ENCODE assay signal across 9 mouse cellular contexts in genomic region chr1:167306451-167307240, GRCm38 (mm10). TPM values are rescaled to one million over a fixed set of nuclear protein-coding genes. Genes with fewer than 3 reads are reported as not detected.
DNase-seq lines count a peak whose midpoint lies in the region; ATAC-seq and TF ChIP-seq lines count a peak whose summit lies in the region.
"Had no signal": no experiment of that assay in that cellular context is flagged by ENCODE, and none has a peak within 500 bp of the region (broad histone marks: within the 10 kb centered on the region; RNA-seq: fewer than 3 reads in every experiment).

No protein-coding gene starts in this region.

- WGBS in kidney, embryonic 14.5 days = 63% methylated on average over 5 of the region's 5 CpGs
- WGBS in liver, embryonic 14.5 days (ENCODE audit: insufficient replicate concordance) = 46% methylated on average over 5 of the region's 5 CpGs
- WGBS in hindbrain, embryonic 13.5 days = 74% methylated on average over 5 of the region's 5 CpGs

- H3K27me3 ChIP-seq in kidney, embryonic 14.5 days (ENCODE audit: control insufficient read depth, insufficient read depth, low read length) = no peaks in the 10 kb centered on the region
- H3K27me3 ChIP-seq in liver, embryonic 14.5 days (ENCODE audit: control insufficient read depth, insufficient read depth, low read length) = no peaks in the 10 kb centered on the region
- H3K27me3 ChIP-seq in hindbrain, embryonic 13.5 days = no peaks in the 10 kb centered on the region
- H3K27me3 ChIP-seq: limb, embryonic 12.5 days had no signal

- no peaks in the 10 kb centered on the region for H3K9me3 ChIP-seq in kidney, embryonic 14.5 days (ENCODE audit: control insufficient read depth, low read length)
- H3K9me3 ChIP-seq in ES-E14 (ENCODE audit: control insufficient read depth, insufficient read depth, low read depth, low read length) = no peaks in the 10 kb centered on the region
- no peaks in the 10 kb centered on the region for H3K9me3 ChIP-seq in liver, embryonic 14.5 days (ENCODE audit: control insufficient read depth, low read length)
- H3K9me3 ChIP-seq in hindbrain, embryonic 13.5 days = no peaks in the 10 kb centered on the region
- H3K9me3 ChIP-seq: limb, embryonic 12.5 days had no signal

- intact Hi-C loops in heart, postnatal 10 days (cut with DNase I) = no loop called here

- H3K9ac ChIP-seq in kidney, embryonic 14.5 days (ENCODE audit: low read depth, low read length) = no peak overlapping the region
- no peak overlapping the region for H3K9ac ChIP-seq in ES-E14 (ENCODE audit: insufficient read depth, low read depth, low read length, poor library complexity, severe bottlenecking)
- peak overlapping the region; percentile 13; the same call in 1 of the 2 replicates for H3K9ac ChIP-seq in liver, embryonic 14.5 days (replicated peaks)
- H3K9ac ChIP-seq in hindbrain, embryonic 13.5 days = no peak overlapping the region
- H3K9ac ChIP-seq: limb, embryonic 12.5 days had no signal

- H3K27ac ChIP-seq in kidney, embryonic 14.5 days (ENCODE audit: low read depth, low read length) = no peak overlapping the region
- H3K27ac ChIP-seq in ES-E14 (ENCODE audit: insufficient read depth, low read depth, low read length, poor library complexity, severe bottlenecking) = no peak overlapping the region
- H3K27ac ChIP-seq in liver, embryonic 14.5 days = no peak overlapping the region
- no peak overlapping the region for H3K27ac ChIP-seq in hindbrain, embryonic 13.5 days
- H3K27ac ChIP-seq: limb, embryonic 12.5 days had no signal

- H3K4me2 ChIP-seq in kidney, embryonic 14.5 days (replicated peaks; ENCODE audit: low read depth, low read length) = no peak overlapping the region
- peak overlapping the region; percentile 82 for H3K4me2 ChIP-seq in liver, embryonic 14.5 days (ENCODE audit: low read depth)
- H3K4me2 ChIP-seq in hindbrain, embryonic 13.5 days = no peak overlapping the region

- peaks cover 2% of the 10 kb centered on the region; the same call in 1 of the 2 replicates for H3K36me3 ChIP-seq in kidney, embryonic 14.5 days (ENCODE audit: control insufficient read depth, insufficient read depth, low read length)
- peaks cover 2% of the 10 kb centered on the region; the same call in 1 of the 2 replicates for H3K36me3 ChIP-seq in ES-E14 (ENCODE audit: control insufficient read depth, insufficient read depth, low read length, poor library complexity, severe bottlenecking)
- no peaks in the 10 kb centered on the region; the same call in none of the 2 replicates for H3K36me3 ChIP-seq in liver, embryonic 14.5 days (replicated peaks; ENCODE audit: control insufficient read depth, insufficient read depth, low read depth)
- peaks cover 3% of the 10 kb centered on the region for H3K36me3 ChIP-seq in hindbrain, embryonic 13.5 days

- peak; percentile 87 for TF ChIP-seq CTCF in liver, embryonic 14.5 days (IDR thresholded peaks at IDR 0.05; ENCODE audit: low read depth)

- in situ Hi-C loops in ES-E14 (cut with MboI; ENCODE audit: low sequenced_read_pairs in 2 of 2, unreplicated experiment in 2 of 2) = no loop called here

- ATAC-seq in kidney, embryonic 14.5 days (ENCODE audit: low FRiP score, low TSS enrichment) = no peak
- ATAC-seq in liver, embryonic 14.5 days (ENCODE audit: insufficient read depth) = no peak
- no peak for ATAC-seq in hindbrain, embryonic 13.5 days (ENCODE audit: low FRiP score)

- peaks cover 7% of the 10 kb centered on the region for H3K4me1 ChIP-seq in kidney, embryonic 14.5 days (ENCODE audit: control insufficient read depth, insufficient read depth, low read length)
- H3K4me1 ChIP-seq in ES-E14 (ENCODE audit: control insufficient read depth in 2 of 2, insufficient read depth in 2 of 2, low read length in 2 of 2, poor library complexity in 1 of 2) = peaks cover 0 to 5% of the 10 kb centered on the region in 2 experiments
- H3K4me1 ChIP-seq in liver, embryonic 14.5 days (replicated peaks; ENCODE audit: control insufficient read depth in 2 of 2, insufficient read depth in 2 of 2, low read length in 1 of 2) = peaks cover 14 to 15% of the 10 kb centered on the region in 2 experiments
- peaks cover 13% of the 10 kb centered on the region for H3K4me1 ChIP-seq in hindbrain, embryonic 13.5 days (replicated peaks)

- H3K4me3 ChIP-seq in kidney, embryonic 14.5 days (ENCODE audit: low read length) = no peak overlapping the region
- H3K4me3 ChIP-seq in ES-E14 (ENCODE audit: insufficient read depth in 1 of 2, low read depth in 1 of 2, low read length in 2 of 2, poor library complexity in 1 of 2, severe bottlenecking in 1 of 2) = 0 out of 4 replicates have a peak overlapping the region, but pooled peaks of 1 of the 2 experiments have one; percentile 18
- H3K4me3 ChIP-seq in liver, embryonic 14.5 days (ENCODE audit: insufficient read depth in 1 of 2, low read depth in 2 of 2, low read length in 2 of 2) = peak overlapping the region in 1 of 2 experiments; percentile 10; a peak in 1 of 4 replicates
- no peak overlapping the region for H3K4me3 ChIP-seq in hindbrain, embryonic 13.5 days

- peak; percentile 51 for DNase-seq in kidney, adult 18-20 months
- peak; percentile 70 for DNase-seq in ES-E14 (ENCODE audit: low read depth, low spot score)
- DNase-seq in c-Kit-positive CD71-positive TER-119-positive erythroid progenitor cells, embryonic 14.5 days (ENCODE audit: low spot score) = peak; percentile 69
- peak; percentile 47 to 54 for DNase-seq in heart, postnatal 10 days
- DNase-seq in liver, embryonic 14.5 days (ENCODE audit: low read depth in 3 of 3, low spot score in 3 of 3) = no peak
- DNase-seq in right cerebral cortex, postnatal 14 days = peak; percentile 21

- no peak for TF ChIP-seq EP300 in liver, embryonic 14.5 days (IDR thresholded peaks at IDR 0.05; ENCODE audit: low read depth)

TF ChIP-seq in ES-E14, 5 proteins besides CTCF, POLR2A, EP300 and RAD21:
- TF ChIP-seq CHD2 (IDR thresholded peaks at IDR 0.05; ENCODE audit: low read depth, low read length) (no peak), MAFK (IDR thresholded peaks at IDR 0.05; ENCODE audit: insufficient read depth, low read depth, low read length) (no peak), ZNF384 (IDR thresholded peaks at IDR 0.05; ENCODE audit: low read depth, low read length) (no peak), ZC3H11A (IDR thresholded peaks at IDR 0.05; ENCODE audit: borderline replicate concordance, low read depth, low read length) (no peak)

RNA-seq across cellular contexts. Expression of gene Tmco1, which starts 1.5 kb away (rescaled TPM):
- polyA plus RNA-seq in kidney, embryonic 14.5 days (2014; fragmentation: Nextera tagmentation; extraction: Ambion mirVana) = 86.5 and 121 TPM in 2 replicates
- 155 and 156 TPM in 2 replicates for total RNA-seq in ES-E14 (2012; rRNA removed)
- total RNA-seq in heart, postnatal 10 days (2021) = 10 to 100 TPM; 84.6 to 94.3 TPM
- polyA plus RNA-seq in liver, embryonic 14.5 days (2012; rRNA removed) = 33.4 and 43.4 TPM in 2 replicates
- 64.1 and 65.4 TPM in 2 replicates for polyA plus RNA-seq in liver, embryonic 14.5 days (2014; fragmentation: Nextera tagmentation; extraction: Ambion mirVana)
- 72.5 and 73.5 TPM in 2 replicates for polyA plus RNA-seq in hindbrain, embryonic 13.5 days (2015; fragmentation: Nextera tagmentation; extraction: Ambion mirVana)

RNA-seq across cellular contexts. Expression of gene Uck2, which starts 21.5 kb away (rescaled TPM):
- 103 and 104 TPM in 2 replicates for polyA plus RNA-seq in kidney, embryonic 14.5 days (2014; fragmentation: Nextera tagmentation; extraction: Ambion mirVana)
- 152 and 158 TPM in 2 replicates for total RNA-seq in ES-E14 (2012; rRNA removed)
- total RNA-seq in heart, postnatal 10 days (2021) = 10 to 100 TPM; 55.1 to 56.9 TPM
- polyA plus RNA-seq in liver, embryonic 14.5 days (2012; rRNA removed) = 15.3 and 17.6 TPM in 2 replicates
- 42.6 and 43.4 TPM in 2 replicates for polyA plus RNA-seq in liver, embryonic 14.5 days (2014; fragmentation: Nextera tagmentation; extraction: Ambion mirVana)
- polyA plus RNA-seq in hindbrain, embryonic 13.5 days (2015; fragmentation: Nextera tagmentation; extraction: Ambion mirVana) = 58.4 and 63.4 TPM in 2 replicates

RNA-seq across cellular contexts. Expression of gene Aldh9a1, which starts 43.1 kb away (rescaled TPM):
- polyA plus RNA-seq in kidney, embryonic 14.5 days (2014; fragmentation: Nextera tagmentation; extraction: Ambion mirVana) = 27.8 and 46.6 TPM in 2 replicates
- 26.8 and 33.0 TPM in 2 replicates for total RNA-seq in ES-E14 (2012; rRNA removed)
- 10 to 100 TPM; 29.1 to 34.2 TPM for total RNA-seq in heart, postnatal 10 days (2021)
- polyA plus RNA-seq in liver, embryonic 14.5 days (2012; rRNA removed) = 21.9 and 28.1 TPM in 2 replicates
- polyA plus RNA-seq in liver, embryonic 14.5 days (2014; fragmentation: Nextera tagmentation; extraction: Ambion mirVana) = 52.5 and 59.9 TPM in 2 replicates
- polyA plus RNA-seq in hindbrain, embryonic 13.5 days (2015; fragmentation: Nextera tagmentation; extraction: Ambion mirVana) = 31.1 and 33.0 TPM in 2 replicates

Comparison
In these comparisons a context has a peak if more than half of its experiments do, and no peak if none do; other contexts are left out.
1. DNase-seq: peak in kidney, adult 18-20 months (single experiment), ES-E14 (single experiment), c-Kit-positive CD71-positive TER-119-positive erythroid progenitor cells, embryonic 14.5 days (single experiment), heart, postnatal 10 days (2 of 2) and right cerebral cortex, postnatal 14 days (single experiment); none in liver, embryonic 14.5 days (0 of 3).